Mouse (Mus musculus): ENCODE data around the gene Hist1h2ae. TPM values are rescaled to one million over a fixed set of nuclear protein-coding genes. Genes with fewer than 3 reads are reported as not detected.
A peak's percentile ranks its signal among the peaks of the same experiment; 100 is the strongest.
"Not testable (repeated sequence)": the region's sequence is repeated elsewhere in the genome, so short reads cannot be mapped to it uniquely, and the experiment has no call there.

Hist1h2ae gene
- polyA plus RNA-seq, 1 experiment from 2014 or later: 198 TPM

DNA sequence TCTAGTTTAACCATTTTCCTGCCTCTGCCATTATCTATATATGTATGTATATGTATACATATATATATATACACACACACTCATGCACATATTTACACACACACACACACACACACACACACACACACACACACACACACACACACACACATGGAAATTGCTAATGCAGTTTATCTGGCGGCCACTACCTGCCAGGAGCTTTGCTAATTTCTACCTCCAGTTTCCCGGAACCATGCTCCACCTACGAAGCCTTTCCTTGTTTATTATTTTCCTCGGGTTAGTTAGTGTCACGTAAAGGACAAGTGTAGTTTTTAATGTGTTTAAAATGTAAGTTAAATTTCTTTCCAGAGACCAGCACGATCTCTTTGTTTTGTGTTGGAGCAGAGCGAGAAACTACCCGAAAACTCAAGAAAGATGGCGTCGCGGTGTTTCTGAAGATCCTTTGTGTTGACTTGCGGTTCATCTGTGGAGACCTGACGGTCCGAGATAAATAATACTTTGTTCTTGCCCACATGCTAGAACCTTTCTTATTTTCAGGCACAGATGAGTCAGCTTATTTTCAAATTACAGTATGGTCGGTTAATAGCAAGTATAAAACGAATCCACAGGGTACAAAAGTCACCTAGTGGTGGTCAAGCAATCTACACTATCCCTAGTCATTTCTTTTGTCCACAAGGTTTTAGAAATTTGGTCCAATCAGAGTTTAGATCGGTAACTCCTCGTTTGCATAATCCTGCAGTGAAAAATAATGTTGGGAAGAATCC lies 8.1 kb downstream of the Hist1h2ae start:
- DNase-seq (ENCODE audit: low spot score): peak; percentile 65

GRCm38 (mm10) chr13:23561883-23562659 lies 8.9 kb downstream of the Hist1h2ae start, which contains the start of gene Hist1h3e:
Gene Hist1h3e (minus strand): TSS chr13:23562369.
- DNase-seq (ENCODE audit: low spot score): peak; percentile 97

- not testable (repeated sequence) for DNase-seq (ENCODE audit: low spot score)
Observed at GRCm38 (mm10) chr13:23561531-23561882, 9.5 kb downstream of the Hist1h2ae start.

- DNase-seq (ENCODE audit: low spot score): not testable (repeated sequence)
Observed at GRCm38 (mm10) chr13:23560699-23561098, 10.3 kb downstream of the Hist1h2ae start.

DNA sequence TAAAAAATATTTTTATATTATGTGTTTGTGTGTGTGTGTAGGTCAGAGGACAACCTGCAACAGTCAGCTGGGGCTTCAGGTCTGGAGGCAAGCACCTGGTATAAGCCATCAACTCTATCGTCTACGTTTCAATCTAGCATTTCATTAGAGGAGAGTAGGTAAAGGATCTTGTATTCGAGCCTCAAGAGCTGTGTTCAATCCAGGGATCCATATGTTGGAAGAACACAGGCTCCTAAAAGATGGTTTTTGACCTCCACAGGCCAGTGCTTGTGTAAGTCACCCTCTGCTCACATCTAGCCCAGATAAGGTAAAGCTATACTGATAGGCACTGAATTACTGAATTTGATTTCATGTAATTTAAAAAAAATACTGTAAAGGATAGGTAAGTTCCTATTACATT lies 14.1 kb downstream of the Hist1h2ae start:
- no peak for DNase-seq (ENCODE audit: low spot score)

DNA sequence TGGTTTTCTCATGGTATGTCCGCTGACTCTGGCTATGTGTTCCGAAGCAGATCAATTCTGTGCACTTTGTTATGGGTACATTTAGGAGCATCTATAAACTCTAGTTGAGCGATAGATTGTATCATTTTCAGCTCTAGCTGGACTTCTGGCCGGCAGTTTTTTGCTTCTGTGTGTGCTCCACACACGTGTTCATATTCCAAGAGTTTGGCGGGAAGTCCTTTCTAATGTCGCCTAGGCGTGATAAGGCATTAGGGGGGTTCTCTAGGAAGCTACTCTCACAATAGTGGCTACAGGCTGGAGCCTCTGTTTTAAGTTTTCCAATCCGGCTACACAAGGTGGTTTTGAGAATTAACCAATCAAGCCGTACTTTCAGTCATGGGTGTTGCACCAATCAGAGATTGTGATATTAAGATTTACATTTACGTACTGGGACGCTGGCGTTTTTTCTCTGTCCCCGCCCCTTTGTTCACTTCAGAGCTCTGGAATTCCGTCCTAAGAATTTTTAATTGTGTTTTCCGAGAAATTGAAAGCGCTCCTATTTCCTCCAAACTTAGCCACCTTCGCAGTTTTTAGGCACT lies 15.1 kb downstream of the Hist1h2ae start:
- peak; percentile 88 for DNase-seq (ENCODE audit: low spot score)

GRCm38 (mm10) chr13:23554925-23555838 lies 15.8 kb downstream of the Hist1h2ae start:
- peak; percentile 93 for DNase-seq (ENCODE audit: low spot score)

DNA sequence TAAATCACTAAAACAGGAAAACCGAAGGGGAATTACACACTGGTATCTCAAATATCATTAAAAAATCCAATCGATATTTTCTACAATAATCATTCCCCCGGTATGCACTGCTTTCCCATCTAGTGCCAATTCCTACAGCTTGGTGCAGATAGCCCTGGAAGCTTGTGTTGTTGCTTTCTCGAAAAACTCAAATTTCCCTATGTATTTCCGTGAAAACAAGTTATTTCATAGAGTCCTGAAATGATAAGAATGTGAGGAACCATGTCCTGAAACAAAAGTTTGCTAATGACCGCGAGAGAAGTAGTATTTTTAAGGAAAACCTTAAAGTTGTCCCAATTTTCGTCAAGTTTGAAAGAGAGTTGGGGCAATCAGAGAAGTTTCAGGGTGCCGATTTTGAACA lies 16.6 kb downstream of the Hist1h2ae start:
- no peak for DNase-seq (ENCODE audit: low spot score)

DNA sequence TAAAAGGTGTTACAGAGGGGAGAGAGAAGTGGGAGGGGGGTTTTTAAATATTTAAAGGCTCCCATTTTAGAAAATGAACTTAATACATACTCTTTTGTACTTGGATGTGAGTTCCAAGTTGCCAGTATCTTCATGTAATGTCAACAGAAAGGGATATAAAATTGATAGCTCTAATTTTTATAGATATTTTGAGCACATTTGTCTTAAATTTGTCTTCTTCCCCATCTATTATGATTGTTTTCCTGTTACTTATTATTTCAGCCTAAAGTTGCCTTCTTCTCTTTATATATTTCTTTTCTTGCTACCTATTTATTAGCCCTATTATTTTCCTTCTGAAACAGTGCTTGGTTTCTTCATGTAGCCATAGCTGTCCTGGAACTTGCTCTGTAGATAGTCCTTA lies 18.1 kb downstream of the Hist1h2ae start, which contains the start of gene Hist1h1d:
TSS of gene Hist1h1d (plus strand) at position 301 of the 400 bp plus-strand sequence.
- no peak for DNase-seq (ENCODE audit: low spot score)

- no peak for DNase-seq (ENCODE audit: low spot score)
Observed at GRCm38 (mm10) chr13:23551931-23552914, 18.8 kb downstream of the Hist1h2ae start.

- peak; percentile 93 for DNase-seq (ENCODE audit: low spot score)
Observed at GRCm38 (mm10) chr13:23551146-23551834, 19.7 kb downstream of the Hist1h2ae start, which contains the start of gene Hist1h4f. Gene Hist1h4f (minus strand): TSS chr13:23551648.

DNA sequence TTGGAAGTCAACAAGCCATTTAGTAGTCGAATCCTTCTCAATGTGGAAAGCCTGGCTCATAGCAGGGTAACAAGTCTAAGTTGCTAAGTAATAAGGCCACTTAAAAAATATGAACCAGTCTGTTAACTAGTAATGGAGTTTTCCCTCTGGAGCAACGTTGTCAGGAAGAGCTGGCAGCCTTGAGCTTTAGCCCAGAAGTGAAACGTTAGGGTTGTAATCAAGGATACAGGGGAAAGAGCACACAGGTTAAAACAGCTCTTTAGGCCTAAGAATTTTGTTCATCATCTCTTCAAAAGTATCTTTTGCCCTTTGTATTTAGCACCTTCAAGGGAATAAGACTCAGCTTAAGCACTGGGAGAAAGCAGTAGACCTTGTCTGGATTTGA lies 20.3 kb downstream of the Hist1h2ae start:
- peak; percentile 33 for DNase-seq (ENCODE audit: low spot score)

DNA sequence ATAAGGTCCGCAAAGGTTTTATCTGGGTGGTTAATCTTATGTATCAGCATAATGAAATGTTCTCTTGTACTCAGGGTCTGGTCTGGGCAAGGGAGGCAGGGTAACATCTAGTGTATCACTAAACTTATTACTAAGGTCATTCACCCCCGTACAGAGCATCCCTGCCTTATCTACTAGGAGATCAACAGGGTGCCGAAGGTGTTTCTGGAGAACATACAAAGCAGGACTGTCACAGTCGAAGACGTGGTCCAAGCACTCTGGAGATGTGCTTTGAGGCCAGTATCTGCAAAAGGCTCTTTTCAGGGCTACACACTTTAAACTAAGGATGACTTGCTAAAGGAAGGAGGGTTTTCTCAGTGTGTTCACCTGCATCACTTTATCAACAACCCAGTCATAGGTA lies 24.3 kb downstream of the Hist1h2ae start:
- no peak for DNase-seq (ENCODE audit: low spot score)

DNA sequence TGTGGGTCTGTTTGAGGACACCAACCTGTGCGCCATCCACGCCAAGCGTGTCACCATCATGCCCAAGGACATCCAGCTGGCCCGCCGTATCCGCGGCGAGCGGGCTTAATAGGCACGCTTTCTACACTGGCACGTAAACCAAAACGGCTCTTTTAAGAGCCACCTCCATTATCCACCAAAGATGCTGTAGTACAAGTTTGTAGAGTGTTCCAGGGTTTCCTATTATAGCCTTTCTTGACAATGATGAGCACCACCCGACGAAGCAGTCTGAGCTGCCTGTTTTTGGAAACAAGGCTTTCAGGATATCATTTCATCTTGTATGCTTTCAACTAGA lies 26.3 kb downstream of the Hist1h2ae start:
- not testable (repeated sequence) for DNase-seq (ENCODE audit: low spot score)

- peak; percentile 95 for DNase-seq (ENCODE audit: low spot score)
Observed at GRCm38 (mm10) chr13:23543965-23544786, 26.8 kb downstream of the Hist1h2ae start, which contains the start of gene Hist1h3f. Gene Hist1h3f (plus strand): TSS chr13:23544052.

GRCm38 (mm10) chr13:23542999-23543607 lies 27.9 kb downstream of the Hist1h2ae start, which contains the start of gene Hist1h2bh:
Gene Hist1h2bh (minus strand): TSS chr13:23543392.
- peak; percentile 95 for DNase-seq (ENCODE audit: low spot score)

DNA sequence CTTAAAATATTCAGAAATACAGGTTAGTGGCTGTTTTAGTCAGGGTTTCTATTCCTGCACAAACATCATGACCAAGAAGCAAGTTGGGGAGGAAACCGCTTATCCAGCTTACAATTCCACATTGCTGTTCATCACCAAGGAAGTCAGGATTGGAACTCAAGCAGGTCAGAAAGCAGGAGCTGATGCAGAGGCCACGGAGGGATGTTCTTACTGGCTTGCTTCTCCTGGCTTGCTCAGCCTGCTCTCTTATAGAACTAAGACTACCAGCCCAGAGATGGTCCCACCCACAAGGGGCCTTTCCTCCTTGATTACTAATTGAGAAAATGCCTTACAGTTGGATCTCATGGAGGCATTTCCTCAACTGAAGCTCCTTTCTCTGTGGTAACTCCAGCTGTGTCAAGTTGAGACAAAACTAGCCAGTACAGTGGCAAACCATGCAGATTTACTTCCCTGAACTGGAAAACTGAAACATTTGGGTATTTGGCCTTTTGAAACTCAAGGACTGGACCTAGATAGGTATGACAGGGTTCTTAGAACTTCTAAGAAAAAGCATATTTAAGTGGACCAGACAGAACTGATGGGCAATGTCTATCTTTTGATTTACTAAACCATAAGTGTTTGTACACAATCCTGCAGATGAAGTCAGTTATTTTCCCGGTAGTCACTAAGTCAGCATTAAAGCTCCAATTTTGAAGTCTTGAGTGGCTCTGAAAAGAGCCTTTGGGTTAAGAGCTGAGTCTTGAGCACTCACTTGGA lies 28.6 kb downstream of the Hist1h2ae start:
- DNase-seq (ENCODE audit: low spot score): peak; percentile 40

All from thymus, postnatal 0 days (tissue).